Mouse (Mus musculus) kidney, adult 18-20 months (tissue): ENCODE measurements around the gene Gpr62.

Experiments
- DNase-seq: peaks from one replicate; pipeline ENCODE4 v3.0.0; 2021

Gene Gpr62

DNA sequence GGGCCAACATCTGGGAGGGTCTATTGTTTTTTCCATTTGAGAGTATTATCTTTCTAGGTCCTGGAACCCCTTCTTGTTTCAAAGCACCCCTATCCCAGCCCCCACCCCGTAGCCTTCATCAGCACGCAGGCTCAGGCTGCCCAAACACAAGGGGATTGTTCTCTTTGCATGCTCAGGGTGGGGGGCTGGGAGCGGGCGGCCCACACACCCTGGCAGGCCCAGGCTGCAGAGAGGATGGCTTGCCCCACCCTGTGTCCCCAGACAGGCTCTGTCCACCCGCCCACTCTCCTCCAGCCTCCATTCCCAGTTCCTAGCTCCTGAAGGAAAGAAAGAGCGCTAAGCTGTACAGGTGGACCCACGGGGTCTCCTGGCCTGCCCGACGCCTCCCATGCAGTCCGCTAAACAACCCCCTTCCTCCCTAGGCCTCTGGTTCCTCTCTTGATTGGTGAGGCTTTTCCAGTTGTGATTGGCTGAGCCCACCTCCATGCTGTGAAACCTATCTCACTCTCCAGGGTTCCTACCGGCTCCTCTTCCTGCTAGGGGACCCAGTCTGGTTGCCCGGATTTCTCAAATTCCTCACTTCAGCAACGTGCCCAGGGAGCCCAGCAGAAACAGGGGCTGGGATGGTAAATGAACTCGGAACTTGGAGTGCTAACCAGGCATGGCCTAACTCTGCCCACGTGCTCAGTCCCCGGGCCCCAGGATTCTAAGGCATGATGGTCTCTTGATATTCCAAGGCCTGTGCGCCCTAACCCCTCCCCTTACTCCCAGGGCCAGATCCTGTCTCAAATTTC is 10.7 kb downstream of the Gpr62 start:
- no peak for DNase-seq

DNA sequence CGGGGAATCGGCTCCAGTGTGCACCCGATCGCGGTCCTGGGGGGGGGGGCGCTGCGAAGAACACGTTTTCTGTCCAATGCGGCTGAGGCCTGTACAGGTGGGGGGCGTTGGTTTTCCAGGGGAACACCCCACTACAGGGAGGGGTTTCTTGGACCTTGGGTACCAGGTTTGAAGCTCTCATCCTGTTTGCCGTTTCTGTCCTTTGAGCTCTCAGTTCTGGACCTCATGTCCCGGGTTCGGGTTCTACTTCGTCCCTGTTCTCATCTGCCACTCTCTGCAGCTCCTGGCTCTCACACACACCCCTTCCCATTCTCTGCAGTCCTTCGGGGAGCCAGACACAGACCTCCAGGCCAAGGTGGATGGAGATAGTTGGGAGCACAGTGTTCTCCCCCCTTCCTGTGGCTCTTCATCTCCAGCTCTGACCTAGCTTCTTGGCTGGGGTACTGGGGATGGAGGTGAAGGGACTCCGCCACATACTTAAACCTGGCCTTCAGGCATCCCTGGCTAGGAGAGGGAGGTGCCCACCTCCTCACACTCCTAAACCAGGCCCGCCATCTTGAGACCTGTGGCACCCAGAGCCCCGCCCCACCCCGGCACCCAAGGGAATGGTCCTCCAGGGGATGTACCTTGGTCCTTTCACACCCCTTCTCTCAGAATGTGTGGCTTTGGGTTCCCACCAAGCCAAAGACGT is 11.5 kb downstream of the Gpr62 start:
- DNase-seq = no peak

DNA sequence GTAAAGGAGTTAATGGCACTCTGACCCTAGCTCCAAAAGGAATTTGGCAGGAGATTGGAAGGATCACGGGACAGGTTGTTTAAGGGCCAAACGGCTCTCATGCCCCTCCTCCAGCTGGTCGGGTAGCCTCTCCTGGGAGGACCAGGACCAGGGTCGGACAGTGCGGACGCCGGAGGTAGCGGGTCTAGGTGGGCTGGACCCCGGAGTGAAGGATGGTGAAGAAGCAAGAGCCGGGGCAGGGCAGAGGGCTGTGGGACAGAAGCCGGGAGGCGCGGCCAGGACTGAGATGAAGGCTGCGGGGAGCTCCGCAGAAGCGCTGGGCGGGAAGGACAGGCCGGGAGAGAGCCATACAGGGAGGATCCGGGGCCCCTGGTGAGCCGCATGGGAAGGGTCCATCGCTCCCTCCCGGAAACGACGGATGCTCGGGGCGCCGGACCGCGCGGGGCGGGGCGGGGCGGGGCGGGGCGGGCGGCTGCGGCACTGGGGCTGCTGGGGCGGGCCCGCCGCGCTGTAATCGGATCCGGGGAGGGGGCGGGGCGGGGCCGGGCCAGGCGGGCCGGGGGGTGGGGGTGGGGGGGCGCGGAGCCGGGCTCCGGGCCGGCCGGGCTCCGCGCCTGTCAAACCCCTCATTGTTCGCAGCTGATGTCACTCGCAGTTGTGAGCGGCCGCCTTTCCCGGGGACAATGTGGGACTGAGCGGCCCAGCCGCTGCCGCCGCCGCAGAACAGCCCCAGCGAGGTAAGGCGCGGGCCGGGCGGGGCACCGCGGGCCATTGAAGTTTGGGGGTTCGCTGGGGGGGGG is 12.3 kb downstream of the Gpr62 start, which contains the start of gene Pcbp4:
Gene Pcbp4, plus strand, starts transcription at position 21 of the 800 bp plus-strand sequence.
- peak; percentile 85 for DNase-seq

DNA sequence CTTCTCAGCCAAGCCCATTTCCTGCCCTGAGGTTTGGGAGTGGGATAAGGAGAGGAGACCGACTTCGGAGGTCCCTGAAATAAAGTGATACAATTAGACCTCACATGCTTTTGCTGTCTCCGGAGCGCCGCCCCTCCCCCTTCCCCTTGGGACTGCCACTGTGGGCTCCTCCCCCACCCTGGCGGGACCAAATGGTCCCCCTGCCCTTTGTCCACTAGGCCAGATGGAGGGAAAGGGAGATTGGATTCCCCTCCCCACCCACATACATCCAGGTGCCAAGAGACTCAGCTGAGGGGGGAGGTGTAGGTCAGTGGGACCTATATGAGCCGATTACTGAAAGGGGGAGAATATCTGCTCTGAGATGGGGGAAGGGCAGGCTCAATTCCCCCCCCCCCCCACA is 12.9 kb downstream of the Gpr62 start:
- DNase-seq = peak; percentile 77

DNA sequence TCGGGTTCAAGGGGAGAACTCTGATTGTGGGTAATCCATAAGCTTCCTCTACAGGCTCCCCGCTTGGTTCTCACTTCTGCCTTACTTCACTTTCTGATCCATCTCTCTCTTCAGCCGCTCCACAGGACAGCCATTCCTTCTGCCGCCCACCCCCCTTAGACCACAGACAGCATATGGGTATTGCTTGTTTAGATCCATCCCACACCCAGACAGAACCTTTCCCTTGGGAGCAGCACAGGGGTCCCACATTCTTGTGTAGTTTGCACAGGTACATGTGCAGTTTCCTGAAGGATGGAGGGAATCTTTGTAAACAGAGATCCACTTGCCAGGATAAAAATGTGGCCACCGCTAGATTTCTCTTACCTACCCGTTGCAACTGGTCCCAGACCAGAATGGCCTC is 13.4 kb downstream of the Gpr62 start:
- no peak for DNase-seq

DNA sequence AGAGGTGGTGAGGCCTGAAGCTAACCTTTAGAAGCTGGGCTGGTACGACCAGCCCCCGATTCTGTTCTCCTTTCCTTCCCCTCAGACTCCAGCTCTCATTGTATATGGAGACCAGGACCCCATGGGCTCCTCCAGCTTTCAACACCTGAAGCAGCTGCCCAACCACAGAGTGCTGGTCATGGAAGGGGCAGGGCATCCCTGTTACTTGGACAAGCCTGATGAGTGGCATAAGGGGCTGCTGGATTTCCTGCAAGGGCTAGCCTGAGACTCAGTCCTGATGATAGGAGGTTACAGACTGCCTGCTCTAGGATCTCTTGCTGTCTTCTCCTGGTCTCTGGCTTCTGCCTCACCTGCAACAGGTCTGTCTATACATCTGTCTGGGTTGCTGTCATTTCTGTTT is 13.8 kb downstream of the Gpr62 start:
- no peak for DNase-seq

DNA sequence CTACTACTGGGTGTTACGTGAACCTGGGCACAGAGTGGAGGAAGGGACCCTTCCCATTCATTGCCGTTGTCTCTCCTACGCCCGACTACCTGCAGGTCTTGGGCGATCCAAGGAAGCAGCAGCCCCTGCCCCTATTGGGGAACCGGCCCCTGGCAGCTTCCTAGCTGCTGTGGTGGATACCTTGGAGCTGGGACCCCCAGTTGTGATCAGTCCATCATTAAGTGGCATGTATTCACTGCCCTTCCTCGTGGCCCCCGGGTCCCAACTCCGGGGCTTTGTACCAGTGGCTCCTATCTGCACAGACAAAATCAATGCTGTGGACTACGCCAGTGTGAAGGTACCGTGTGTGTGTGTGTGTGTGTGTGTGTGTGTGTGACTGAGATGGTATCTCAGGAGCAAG is 14.4 kb downstream of the Gpr62 start:
- no peak for DNase-seq

DNA sequence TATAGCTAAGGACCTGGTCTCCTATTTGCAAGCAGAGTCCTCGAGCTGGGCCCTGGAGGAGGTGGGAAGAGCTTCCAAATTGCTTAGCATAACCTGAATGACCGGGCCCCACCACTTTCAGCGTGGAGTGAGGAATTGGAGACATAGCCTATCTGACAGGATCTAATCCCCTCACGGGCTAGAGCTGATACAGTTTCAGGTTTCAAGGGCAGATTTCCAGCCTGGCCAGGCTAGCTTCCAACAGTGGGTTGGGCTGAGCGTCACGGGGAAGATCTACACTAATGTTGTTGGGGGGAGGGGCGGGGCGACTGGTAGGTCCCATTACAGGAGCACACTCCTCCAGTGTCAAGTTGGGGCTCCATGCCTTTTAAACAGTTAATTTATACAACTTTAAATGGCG is 15.1 kb downstream of the Gpr62 start:
- peak; percentile 87 for DNase-seq

DNA sequence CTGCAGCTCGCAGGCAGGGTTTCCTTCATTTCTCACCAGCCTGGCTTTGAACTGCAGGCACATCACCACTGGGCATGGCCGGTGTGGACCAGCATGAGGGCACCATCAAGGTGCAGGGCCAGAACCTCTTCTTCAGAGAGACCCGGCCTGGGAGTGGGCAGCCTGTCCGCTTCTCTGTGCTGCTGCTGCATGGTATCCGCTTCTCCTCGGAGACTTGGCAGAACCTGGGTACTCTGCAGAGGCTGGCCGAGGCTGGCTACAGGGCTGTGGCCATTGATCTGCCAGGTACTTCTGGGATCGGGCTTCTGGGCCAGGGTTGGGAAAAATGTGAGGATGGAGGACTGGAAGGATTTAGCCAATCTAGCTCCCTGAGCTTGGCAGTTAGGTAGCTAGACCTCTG is 15.8 kb downstream of the Gpr62 start:
- no peak for DNase-seq

DNA sequence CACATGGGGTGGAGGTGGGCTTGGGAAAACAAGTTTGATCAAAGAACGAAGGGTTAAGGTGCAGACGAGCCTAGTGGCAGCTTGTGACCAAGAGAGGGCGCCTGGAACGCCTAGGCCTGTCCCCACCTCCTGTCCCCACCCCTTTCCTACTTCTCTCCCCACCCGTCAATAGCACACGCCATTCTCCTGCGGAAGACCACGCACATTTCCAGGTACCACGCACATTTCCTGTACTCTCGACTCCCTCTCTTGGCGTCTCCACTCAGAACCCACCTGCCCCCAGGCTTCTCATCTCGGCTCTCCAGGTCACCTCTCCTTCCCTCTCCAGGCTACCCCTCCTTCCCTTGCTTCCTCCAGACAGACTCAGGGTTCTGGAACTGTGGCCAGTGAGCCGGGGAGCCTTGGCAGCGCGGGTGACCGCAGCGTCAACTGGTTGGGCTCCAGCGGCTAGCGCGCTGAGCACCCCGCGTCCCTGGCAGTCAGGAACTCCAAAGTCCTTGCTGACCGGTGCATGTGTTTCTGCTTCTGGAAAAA is 17.2 kb downstream of the Gpr62 start:
- peak; percentile 86 for DNase-seq

DNA sequence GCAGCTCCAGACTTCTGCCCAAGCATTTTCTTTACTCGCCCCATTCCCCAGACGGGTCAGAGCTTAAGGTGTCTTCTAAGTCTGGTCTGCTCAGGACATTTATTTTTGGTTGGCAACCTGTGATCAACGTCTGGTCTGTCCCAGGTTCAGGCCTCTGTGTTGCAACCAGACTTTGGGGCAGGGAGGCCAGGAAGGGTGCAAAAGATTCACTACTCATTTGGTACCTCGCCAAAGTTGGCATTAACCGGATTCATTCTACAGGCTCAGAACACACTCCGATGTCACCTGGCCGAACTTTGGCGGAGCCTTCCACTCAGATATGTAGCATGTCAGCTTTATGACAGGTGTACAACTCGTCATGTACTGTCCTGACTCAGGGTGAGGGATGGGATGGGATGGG is 17.8 kb downstream of the Gpr62 start:
- DNase-seq = no peak

DNA sequence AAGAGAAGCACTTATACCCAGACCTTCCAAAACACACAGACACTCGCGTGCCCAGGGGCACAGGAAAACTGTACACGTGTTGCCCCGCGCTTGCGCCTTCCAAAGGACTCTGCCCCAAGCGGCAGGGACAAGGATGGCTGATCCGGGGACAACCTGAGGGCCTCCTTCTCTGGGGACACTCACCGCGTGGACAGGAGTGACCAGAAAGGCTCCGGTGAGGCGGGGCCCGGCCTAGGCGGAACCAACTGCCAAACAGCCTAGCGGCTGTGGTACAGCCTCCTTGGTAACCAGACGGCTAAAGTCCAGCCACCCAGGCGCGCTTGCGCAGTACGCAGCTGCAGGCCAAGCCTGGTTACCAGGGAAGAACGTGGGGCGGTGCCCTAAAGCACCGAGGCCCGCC is 18.4 kb downstream of the Gpr62 start, which contains the start of the genes Abhd14b and Abhd14a:
Gene Abhd14b, plus strand, starts transcription at position 112 of the 400 bp plus-strand sequence.
Gene Abhd14a, minus strand, starts transcription at position 331 of the 400 bp plus-strand sequence.
- peak; percentile 96 for DNase-seq

DNA sequence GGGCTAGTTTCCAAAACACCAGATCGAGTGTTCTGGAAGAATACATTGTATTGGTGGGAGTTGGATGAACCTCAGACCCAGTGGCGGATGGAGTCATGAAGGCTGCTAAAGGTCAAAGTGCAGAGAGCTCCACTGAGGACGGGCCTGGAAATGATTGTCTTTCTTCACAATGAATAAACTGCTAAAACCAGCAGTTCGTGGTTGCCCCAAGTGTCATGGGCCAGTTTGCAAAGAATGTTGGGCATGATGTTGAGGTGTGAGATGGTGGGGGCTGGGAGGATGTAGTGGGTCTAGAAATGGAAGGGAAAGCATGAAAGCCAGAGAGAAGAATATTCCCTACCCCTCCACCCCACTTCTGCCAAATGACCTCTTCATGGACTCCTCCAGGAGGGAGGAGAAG is 20.9 kb downstream of the Gpr62 start:
- peak; percentile 50 for DNase-seq

DNA sequence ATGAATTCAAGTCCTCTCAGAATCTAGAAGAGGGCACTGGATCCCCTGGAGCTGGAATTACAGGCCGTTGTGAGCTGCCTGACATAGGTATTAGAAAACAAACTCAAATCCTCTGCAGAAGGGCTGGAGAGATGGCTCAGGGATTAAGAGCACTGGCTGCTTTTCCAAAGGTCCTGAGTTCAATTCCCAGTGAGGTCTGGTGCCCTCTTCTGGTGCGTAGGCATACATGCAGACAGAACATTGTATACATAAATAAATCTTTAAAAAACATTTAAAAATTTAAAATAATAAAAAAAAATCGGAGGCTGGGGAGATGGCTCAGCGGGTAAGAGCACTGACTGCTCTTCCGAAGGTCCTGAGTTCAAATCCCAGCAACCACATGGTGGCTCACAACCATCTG is 23.1 kb downstream of the Gpr62 start:
- no peak for DNase-seq

DNA sequence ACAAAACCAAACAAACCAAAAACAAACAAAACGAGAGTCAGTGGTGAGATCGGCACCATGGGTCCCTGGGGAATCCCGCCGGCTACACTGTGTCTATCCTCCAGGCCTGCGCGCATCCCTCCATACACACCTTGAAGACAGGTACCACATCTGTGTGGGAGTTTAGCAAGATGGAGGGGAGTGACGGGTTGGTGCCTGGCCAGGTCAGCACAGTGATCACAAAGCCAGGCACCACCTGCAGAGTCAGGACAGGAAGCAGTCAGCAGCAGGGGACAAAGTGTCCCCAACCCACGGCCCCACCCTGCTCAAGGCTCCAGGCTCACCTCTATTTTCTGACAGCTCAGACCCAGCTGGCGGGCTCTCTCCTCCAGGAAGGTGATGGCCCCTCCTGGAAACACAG is 29.2 kb downstream of the Gpr62 start:
- DNase-seq = peak; percentile 4

DNA sequence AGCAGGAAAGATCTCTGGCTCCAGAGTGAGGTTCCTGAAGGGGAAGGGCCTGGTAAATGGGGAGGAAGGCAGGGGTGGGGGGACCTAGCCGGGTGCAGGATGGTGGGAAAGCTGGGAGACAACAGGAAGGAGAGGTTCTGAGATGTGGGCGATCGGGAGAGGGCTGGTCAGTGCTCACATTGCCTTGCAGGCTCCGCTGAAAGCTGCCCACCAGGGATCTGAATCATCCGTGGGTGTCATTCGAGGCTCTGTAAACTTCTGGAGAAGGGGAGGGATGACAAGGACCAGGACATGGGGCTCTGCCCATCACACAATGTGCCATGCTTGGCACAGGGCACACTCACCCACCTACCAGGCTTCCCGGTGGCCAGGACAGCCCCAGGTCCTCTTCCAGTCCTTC is 32.3 kb downstream of the Gpr62 start:
- DNase-seq = no peak

DNA sequence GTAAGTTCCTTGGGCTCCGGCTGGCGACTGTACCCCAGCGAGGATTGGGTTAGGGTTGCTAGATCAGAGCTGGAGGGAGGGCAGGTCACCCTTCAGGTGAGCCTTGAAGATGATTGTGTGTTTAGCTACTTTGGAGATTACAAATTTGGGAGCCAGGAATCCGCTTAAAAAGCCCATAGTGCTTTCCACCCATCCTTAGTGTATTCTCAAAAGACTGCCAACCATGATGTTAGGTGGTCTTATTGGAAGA is 35.8 kb downstream of the Gpr62 start:
- DNase-seq = no peak

DNA sequence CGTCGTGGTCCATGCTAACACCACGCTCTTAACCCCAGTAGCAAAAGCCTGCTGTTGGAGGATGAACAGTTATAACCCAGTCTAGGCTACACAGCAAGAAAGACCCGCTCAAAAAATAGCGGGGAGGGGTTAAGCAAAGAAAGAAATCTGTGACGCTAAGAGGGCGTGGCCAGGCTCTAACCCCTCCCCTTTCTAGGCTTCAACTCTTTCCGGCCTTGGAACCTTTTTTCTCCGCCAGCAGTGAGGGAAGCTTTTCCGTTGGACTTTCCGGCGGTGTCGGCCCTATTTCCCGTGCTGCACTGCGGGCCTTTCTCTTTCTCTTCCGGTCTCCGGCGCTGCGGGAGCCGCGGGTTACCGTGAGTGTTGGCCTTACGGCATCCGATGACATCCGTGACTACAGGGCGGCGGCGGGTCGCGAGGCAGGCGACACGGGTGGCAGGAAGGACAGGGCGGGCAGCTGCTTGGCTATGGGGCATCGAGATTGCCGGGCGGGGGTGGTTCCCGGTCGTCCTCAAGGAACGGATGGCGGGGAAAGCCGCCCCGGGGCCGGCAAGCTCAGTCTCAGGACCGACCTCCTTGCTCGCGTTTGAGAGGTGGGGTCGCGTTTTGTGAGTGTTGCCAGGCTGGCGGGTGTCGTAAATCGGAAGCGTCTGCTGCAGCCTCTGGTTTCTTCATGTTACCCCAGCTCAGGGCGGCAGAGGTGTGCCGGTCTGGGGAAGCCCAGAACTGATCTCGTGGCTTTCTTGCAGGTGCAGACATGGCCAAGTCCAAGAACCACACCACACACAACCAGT is 36.3 kb downstream of the Gpr62 start, which contains the start of gene Rpl29:
Gene Rpl29, plus strand, starts transcription at position 234 of the 794 bp plus-strand sequence.
- peak; percentile 96 for DNase-seq

DNA sequence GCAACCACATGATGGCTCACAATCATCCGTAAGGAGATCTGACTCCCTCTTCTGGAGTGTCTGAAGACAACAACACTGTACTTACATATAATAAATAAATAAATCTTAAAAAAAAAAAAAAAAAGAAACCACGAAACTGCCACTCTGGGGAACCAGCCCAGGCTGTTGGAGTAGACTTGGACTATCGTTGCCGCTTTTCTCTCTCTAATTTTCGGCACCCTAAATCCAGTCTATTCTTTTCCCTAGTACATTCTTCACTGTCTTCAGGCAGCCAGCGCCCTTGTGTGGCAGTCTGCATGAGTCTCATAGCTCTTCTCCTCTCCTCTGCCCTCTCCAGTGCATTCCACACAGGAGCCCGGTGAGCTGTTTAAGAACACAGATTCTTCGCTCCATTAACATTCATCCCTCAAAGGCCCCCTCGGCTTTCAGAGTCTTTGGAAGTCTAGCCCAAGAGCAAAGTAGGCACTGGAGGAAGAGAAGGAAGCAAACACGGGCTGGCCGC is 37.0 kb downstream of the Gpr62 start:
- no peak for DNase-seq

DNA sequence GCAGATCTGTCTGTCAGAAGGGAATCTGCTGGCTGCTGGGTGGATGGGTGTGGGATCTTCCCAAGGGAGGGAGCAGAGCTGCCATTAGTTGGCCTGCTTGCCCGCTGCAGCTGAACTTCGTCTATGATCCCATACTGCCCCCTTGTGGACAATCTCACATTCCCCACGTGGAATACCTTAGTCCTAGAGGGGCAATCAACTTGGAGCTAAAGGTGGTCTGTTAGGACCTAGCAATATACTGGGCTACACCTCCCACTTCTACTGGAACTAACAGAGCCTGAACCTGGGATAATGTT is 43.9 kb downstream of the Gpr62 start:
- peak; percentile 88 for DNase-seq

DNA sequence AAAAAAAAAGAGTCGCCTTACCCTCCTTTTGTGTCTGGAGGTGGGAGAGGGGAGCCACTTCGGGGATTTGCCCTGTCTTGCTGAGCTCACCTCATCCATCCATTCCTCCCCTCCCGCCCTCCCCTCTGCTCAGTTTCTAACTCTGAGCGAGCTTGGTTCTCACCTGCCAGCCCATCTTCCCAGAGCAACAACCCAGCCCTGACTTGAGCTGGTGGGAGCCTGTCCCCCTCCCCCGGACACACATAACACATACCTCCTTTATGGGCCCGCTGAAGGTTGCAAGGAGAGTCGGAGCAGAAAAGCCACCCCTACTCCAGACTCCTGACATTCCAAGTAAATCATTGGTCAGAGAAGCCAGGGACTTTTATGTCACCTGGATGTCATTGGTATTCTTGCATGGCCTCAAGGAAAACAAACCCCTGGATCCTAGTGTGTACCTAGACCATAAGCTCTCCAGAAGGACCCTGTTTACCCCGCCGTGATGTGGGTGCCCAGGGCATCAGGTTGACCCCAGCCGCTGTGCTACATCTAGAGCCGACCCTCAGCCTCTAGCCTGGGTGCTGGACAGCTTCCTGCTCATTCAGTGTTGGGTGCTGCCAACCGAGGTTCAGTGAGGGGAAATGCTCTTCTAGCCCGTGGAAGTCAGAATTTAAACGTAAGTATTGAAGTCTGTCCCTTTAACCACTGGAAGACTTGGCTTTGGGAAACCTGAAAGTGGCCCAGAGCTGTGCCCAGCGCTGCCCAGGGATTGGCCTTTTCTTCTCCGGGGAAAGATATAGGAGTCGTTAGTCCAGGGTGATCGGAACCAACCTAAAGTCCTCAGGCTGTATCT is 44.5 kb downstream of the Gpr62 start:
- DNase-seq = no peak

DNA sequence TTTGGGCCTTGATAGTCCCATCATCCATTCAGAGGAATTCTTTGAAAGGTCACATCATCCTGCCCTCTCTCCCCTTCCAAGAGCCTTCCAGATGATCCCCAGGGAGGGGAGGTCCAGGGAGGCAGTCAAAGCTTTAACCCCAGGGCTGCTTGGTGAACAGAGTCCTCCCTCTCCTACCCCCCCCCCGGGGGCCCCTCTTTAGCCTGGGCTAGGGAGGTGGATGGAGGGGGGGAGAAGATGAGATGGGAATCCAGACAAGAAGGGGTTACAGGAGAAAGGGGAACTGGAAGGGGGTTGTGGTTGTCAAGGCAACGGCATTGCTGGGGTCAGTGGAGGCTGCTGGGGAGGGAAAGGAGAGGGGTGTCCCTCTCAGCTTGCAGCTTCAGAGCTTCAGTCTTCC is 45.1 kb downstream of the Gpr62 start:
- DNase-seq = no peak
